Mouse (Mus musculus) bone marrow, adult 2 months (tissue): ENCODE data around the gene Accs.

ENCODE experiments used
- CTCF ChIP-seq: fragments of 200-500 bp; IDR thresholded peaks from 2 replicates; pipeline ENCODE4 v1.5.1; 2011; ENCODE audit warnings: low read length, control low read depth; ENCODE audit not compliant: control insufficient read depth, insufficient read depth
- POLR2A ChIP-seq: fragments of 200-500 bp; IDR thresholded peaks from 2 replicates; pipeline ENCODE4 v1.6.1; 2011; ENCODE audit warnings: low read depth, mild to moderate bottlenecking, control low read depth, low read length, borderline replicate concordance; ENCODE audit not compliant: control insufficient read depth

- TF ChIP-seq CTCF (no peak), POLR2A (no peak)
These were observed 23.9 kb upstream of the Accs start for GRCm38 (mm10) chr2:93873449-93874226.
